Mouse (Mus musculus): Measurements from ENCODE around the gene Pnkd.

The Pnkd gene

GRCm38 (mm10) chr1:74284543-74285160 is at the start of gene Pnkd, which contains the start of gene Aamp:
Gene Pnkd, plus strand, starts transcription at chr1:74284930.
Gene Aamp, minus strand, starts transcription at chr1:74284738.
- DNase-seq (ENCODE audit: low spot score in 2 of 2): peak; percentile 100

- DNase-seq (ENCODE audit: low spot score in 2 of 2): peak; percentile 97
These were observed 48.7 kb upstream of the Pnkd start, which contains the start of gene Arpc2 for GRCm38 (mm10) chr1:74235938-74236589. Gene Arpc2, plus strand, starts transcription at chr1:74236084.

GRCm38 (mm10) chr1:74236590-74237317 is 48.0 kb upstream of the Pnkd start:
- DNase-seq (ENCODE audit: low spot score in 2 of 2): peak; percentile 36 to 37

- no peak for DNase-seq (ENCODE audit: low spot score in 2 of 2)
These were observed 47.1 kb upstream of the Pnkd start for GRCm38 (mm10) chr1:74237671-74238070.

GRCm38 (mm10) chr1:74238136-74238535 is 46.6 kb upstream of the Pnkd start:
- no peak for DNase-seq (ENCODE audit: low spot score in 2 of 2)

GRCm38 (mm10) chr1:74239162-74239561 is 45.6 kb upstream of the Pnkd start:
- no peak for DNase-seq (ENCODE audit: low spot score in 2 of 2)

GRCm38 (mm10) chr1:74239618-74240017 is 45.1 kb upstream of the Pnkd start:
- peak; percentile 52 to 63 for DNase-seq (ENCODE audit: low spot score in 2 of 2)

- DNase-seq (ENCODE audit: low spot score in 2 of 2): peak; percentile 84 to 88
These were observed 44.4 kb upstream of the Pnkd start for GRCm38 (mm10) chr1:74240311-74240710.

- DNase-seq (ENCODE audit: low spot score in 2 of 2): no peak
These were observed 43.9 kb upstream of the Pnkd start for GRCm38 (mm10) chr1:74240832-74241231.

GRCm38 (mm10) chr1:74245525-74245924 is 39.2 kb upstream of the Pnkd start:
- DNase-seq (ENCODE audit: low spot score in 2 of 2): no peak

- DNase-seq (ENCODE audit: low spot score in 2 of 2): no peak
These were observed 35.9 kb upstream of the Pnkd start for GRCm38 (mm10) chr1:74248799-74249198.

GRCm38 (mm10) chr1:74249331-74249980 is 35.3 kb upstream of the Pnkd start:
- DNase-seq (ENCODE audit: low spot score in 2 of 2): no peak

GRCm38 (mm10) chr1:74250096-74250495 is 34.6 kb upstream of the Pnkd start:
- no peak for DNase-seq (ENCODE audit: low spot score in 2 of 2)

GRCm38 (mm10) chr1:74255704-74256345 is 28.9 kb upstream of the Pnkd start:
- no peak for DNase-seq (ENCODE audit: low spot score in 2 of 2)

GRCm38 (mm10) chr1:74256782-74257181 is 27.9 kb upstream of the Pnkd start:
- no peak for DNase-seq (ENCODE audit: low spot score in 2 of 2)

- no peak for DNase-seq (ENCODE audit: low spot score in 2 of 2)
These were observed 22.2 kb upstream of the Pnkd start for GRCm38 (mm10) chr1:74262510-74262909.

- no peak for DNase-seq (ENCODE audit: low spot score in 2 of 2)
These were observed 16.0 kb upstream of the Pnkd start for GRCm38 (mm10) chr1:74268750-74269149.

- no peak for DNase-seq (ENCODE audit: low spot score in 2 of 2)
These were observed 13.1 kb upstream of the Pnkd start for GRCm38 (mm10) chr1:74271659-74272058.

GRCm38 (mm10) chr1:74275015-74275414 is 9.7 kb upstream of the Pnkd start:
- no peak for DNase-seq (ENCODE audit: low spot score in 2 of 2)

- DNase-seq (ENCODE audit: low spot score in 2 of 2): no peak
These were observed 7.7 kb upstream of the Pnkd start for GRCm38 (mm10) chr1:74277041-74277440.

- no peak for DNase-seq (ENCODE audit: low spot score in 2 of 2)
These were observed 6.7 kb upstream of the Pnkd start for GRCm38 (mm10) chr1:74277883-74278537.

Measured in frontal cortex, postnatal 36 days (tissue).